Mouse (Mus musculus): ENCODE results near the gene Csad.

Gene Csad

DNA sequence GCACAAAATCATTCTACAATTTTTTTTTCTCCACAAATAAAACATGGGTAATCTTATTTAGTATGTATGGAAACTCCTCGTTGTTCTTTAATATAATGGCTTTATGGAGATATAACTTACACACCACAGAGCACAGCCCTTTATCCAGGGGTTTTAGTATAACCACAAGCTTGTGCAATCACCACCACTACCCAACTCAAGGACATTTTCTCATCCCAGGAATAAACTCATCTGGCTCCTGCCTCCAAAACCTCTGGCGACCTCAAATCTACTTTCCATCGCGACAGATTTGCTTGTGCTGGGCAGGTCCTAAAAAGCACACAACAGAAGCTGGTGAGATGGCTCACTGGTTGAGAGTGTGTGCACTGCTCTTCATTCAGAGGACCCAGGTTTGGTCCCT is 10.9 kb downstream of the Csad start:
- CTCF ChIA-PET = interaction anchor here in 2 of 4 experiments (0.5 to 1.3 kb wide), 6 partner anchors 9 to 93 kb away, joined by 3 to 12 read pairs (median 4); partner anchors contain the start of gene Zfp740 (in 1 of the 2)
- POLR2A ChIA-PET = interaction anchor here in 3 of 4 experiments (0.7 to 9.8 kb wide), 9 partner anchors 8 to 284 kb away, joined by 3 to 87 read pairs (median 3); partner anchors contain the start of genes Csad (in 2 of the 3), Zfp740 (in 2 of the 3) and Soat2 (in 1 of the 3)

DNA sequence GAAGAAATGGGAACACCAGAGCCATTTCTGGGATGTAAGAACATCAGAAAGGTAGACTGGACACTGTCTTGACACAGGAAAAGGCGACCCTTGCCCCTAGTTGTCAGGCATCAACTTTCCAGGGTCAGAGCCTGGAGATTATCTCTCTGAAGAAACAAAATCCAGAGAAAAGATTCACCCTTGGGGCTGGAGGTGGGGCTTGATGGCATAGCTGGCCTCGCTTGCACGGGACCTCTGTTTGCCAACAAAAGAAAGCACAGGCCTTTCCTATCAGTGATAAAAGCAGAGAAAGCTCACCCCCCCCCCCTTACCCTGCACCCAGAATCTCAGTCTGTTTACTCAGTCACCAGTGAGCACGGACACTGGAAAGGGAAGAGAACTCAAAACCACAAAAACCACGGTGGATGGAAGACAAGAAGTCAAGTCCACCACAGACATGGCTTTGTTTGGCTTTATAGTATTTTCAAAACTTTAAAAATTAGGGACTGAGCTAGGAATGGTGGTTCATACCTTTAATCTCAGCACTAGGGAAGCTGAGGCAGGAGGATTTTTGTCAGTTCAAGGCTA is 11.6 kb downstream of the Csad start:
- ChIA-PET POLR2A (interaction anchor here (0.6 to 9.8 kb wide), 13 partner anchors 9 to 66 kb away, joined by 3 to 87 read pairs (median 3); partner anchors contain the start of genes Csad (in 2 of the 4), Zfp740 (in 2 of the 4), Soat2 (in 1 of the 4) and Spryd3 (in 1 of the 4)), CTCF (interaction anchor here in 1 of 4 experiments (1.1 to 1.3 kb wide), 2 partner anchors 10 to 14 kb away, joined by 3 to 4 read pairs; partner anchors contain the start of gene Zfp740)

DNA sequence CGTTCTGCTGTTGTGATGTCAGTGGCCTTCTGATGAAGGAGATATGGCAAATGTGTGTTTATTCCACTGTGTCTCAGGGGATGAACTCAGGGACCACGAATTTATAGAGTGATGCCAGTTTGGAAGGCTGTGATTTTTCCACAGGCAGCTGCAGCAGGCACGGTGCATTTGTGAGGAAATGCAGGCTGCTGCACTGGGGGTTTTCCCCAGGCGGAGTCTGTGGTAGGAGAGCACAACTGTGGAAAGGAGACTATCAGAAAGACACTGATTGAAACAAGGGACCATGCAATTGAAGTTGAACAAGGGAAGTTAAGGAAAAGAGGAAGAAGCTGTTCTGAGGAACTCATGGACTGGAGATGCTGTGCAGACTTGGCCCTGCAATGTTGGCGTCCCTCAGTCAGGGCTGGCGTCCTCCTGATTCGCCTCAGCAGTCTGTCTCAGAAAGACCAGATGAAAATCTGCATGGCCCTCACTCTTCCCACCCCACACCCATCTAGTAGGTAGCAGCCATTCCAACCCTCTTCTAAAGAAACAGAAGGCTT is 12.2 kb downstream of the Csad start:
- CTCF ChIA-PET = interaction anchor here in 2 of 4 experiments (1.0 to 1.4 kb wide), 2 partner anchors 13 to 32 kb away, joined by 4 to 5 read pairs; no protein-coding TSS in a partner anchor
- POLR2A ChIA-PET = interaction anchor here (0.6 to 9.8 kb wide), 12 partner anchors 9 to 64 kb away, joined by 3 to 87 read pairs (median 4); partner anchors contain the start of genes Csad (in 2 of the 4), Zfp740 (in 2 of the 4) and Spryd3 (in 1 of the 4)

DNA sequence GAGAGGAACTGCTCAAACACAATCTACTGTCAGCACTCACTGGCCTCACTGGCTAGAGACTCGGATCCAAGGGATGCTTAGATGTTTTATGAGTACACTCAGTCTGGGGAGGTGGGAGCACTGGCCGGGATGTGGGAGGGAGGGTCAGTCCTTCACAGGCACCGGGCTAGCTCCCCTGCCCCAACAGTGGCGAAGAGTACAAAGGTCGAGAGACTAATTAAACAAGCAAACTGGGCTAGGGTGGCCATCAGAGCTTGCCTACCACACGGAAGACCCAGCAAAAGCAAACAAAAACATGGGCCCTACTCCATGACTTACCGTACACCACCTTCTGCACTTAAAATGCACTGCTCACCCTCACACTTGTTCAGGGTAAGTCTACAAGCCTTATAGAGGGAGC is 12.8 kb downstream of the Csad start:
- CTCF ChIA-PET = interaction anchor here in 3 of 4 experiments (1.0 to 1.6 kb wide), 4 partner anchors 13 to 91 kb away, joined by 3 to 5 read pairs (median 4); partner anchors contain the start of gene Tns2 (in 1 of the 3)
- POLR2A ChIA-PET = interaction anchor here (0.6 to 9.8 kb wide), 14 partner anchors 9 to 62 kb away, joined by 3 to 87 read pairs (median 4); partner anchors contain the start of genes Csad (in 2 of the 4), Zfp740 (in 2 of the 4) and Spryd3 (in 1 of the 4)

DNA sequence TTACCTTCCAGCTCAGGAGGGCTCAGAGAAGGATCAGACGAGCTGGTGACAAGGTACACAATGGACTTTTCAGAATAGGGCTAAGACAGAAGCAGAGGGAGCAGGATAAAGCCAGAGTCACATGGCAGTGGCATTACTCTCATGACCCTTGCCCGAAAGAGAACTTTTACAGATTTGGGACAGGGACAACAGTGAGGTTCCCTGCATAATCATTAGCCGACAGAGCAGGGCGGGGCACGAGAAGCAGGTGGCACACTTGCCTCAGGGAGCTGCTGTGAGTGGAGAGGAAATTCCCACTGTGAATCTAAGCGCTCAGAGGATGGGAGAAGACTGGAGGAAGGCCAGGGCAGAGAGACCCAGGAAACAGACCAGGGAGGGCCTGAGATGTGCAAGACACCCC is 15.6 kb downstream of the Csad start:
- POLR2A ChIA-PET = interaction anchor here in 3 of 4 experiments (0.5 to 9.8 kb wide), 21 partner anchors 9 to 329 kb away, joined by 3 to 87 read pairs (median 3); partner anchors contain the start of genes Csad (in 2 of the 3), Zfp740 (in 2 of the 3), Spryd3 (in 1 of the 3) and Tarbp2 (in 1 of the 3)
- CTCF ChIA-PET = interaction anchor here in 3 of 4 experiments (0.6 to 2.6 kb wide), 13 partner anchors 10 to 1380 kb away, joined by 3 to 12 read pairs (median 4); no protein-coding TSS in a partner anchor

DNA sequence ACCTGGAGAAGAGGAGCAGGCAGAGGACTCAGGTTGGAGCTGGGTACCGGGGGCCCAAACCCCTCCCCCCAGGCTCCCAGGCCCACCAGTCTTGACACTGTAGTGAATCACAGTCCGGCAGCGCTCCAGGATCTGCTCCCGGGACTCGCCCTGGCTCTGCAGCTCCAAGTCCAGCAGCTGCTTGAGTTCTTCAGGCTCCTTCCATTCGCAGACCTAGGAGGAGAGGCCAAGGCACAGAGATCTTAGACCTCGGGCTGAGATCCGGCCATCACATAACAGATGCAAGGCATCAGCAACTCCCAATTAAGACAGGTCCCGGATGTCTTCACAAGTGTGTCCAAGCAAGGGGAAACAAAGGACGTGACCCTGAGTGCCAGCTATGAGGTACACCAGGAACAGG is 16.4 kb downstream of the Csad start:
- ChIA-PET POLR2A (interaction anchor here in 3 of 4 experiments (0.6 to 9.8 kb wide), 13 partner anchors 9 to 1227 kb away, joined by 3 to 87 read pairs (median 4); partner anchors contain the start of genes Csad (in 2 of the 3), Zfp740 (in 2 of the 3) and Tarbp2 (in 1 of the 3)), CTCF (interaction anchor here in 2 of 4 experiments (0.9 to 2.6 kb wide), 5 partner anchors 9 to 80 kb away, joined by 3 to 12 read pairs (median 4); no protein-coding TSS in a partner anchor)

DNA sequence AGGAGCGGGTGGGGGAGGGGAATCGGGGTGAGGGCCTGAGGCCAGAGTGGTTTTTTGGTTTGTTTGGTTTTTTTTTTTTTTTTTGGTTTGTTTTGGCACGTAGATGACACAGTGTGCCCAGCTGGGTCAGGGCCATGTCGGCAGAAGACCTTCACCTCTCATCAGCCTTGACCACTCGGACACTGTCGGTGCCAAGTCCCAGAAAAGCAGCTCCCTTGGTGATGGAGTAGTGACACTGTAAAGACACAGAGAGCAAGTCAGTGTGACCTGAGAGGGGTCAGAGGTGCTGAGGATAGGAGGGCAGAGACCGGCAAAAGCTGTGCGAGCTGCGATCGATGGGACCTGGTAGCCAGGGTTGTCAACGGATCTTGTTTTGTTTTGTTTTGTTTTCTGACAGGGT is 18.3 kb downstream of the Csad start:
- ChIA-PET POLR2A (interaction anchor here in 3 of 4 experiments (0.6 to 9.8 kb wide), 9 partner anchors 9 to 484 kb away, joined by 3 to 87 read pairs (median 7); partner anchors contain the start of genes Csad (in 2 of the 3), Zfp740 (in 2 of the 3), Itgb7 (in 1 of the 3) and Spryd3 (in 1 of the 3)), CTCF (interaction anchor here in 3 of 4 experiments (0.6 to 1.8 kb wide), 3 partner anchors 8 to 37 kb away, joined by 3 to 26 read pairs (median 4); no protein-coding TSS in a partner anchor)

DNA sequence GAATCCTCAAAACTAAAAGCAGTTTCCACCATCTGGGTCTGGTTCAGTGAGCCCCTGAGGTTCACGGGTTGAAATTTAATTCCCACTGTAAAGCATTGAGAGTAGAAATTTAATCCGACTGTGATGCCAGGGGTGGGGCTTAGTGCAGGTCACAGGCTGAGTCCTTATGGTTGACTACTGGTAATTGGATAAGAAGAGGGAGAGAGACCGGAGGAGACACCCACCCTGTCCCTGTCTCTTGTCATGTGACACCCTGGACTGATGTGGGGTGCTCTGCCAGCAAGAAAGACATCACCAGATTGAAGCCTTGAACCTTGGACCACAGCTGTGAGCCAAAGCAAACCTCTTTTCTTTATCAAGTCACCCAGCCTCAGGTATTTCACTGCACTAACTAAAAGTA is 21.4 kb downstream of the Csad start:
- ChIA-PET CTCF (interaction anchor here in 1 of 4 experiments (0.7 kb wide), 1 partner anchor 937 kb away, joined by 3 read pairs; no protein-coding TSS in a partner anchor), POLR2A (interaction anchor here in 1 of 4 experiments (0.8 kb wide), 1 partner anchor 26 kb away, joined by 3 read pairs; no protein-coding TSS in a partner anchor)

DNA sequence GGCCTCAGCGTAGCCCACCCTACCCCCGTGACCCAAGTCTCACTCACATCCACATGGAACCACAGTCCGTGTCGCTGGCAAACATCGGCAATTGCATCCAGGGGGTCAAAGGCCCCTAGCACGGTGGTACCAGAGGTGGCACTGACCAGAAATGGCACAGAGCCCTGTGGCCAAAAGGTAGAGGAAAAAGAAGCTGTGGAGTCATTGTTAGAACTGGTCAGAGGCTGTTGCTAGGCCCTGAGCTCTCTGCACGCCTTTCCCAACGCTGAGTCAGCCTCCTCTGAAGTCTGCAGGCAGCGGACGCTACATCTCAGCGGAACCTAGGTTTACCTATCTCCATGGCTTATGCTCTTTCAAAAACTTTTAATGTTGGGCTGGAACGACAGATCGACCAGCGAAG is 24.6 kb downstream of the Csad start:
- CTCF ChIA-PET = interaction anchor here (0.6 to 6.8 kb wide), 23 partner anchors 8 to 982 kb away, joined by 3 to 109 read pairs (median 4); partner anchors contain the start of genes Csad (in 2 of the 4), Pfdn5 (in 1 of the 4) and Zfp740 (in 1 of the 4)
- POLR2A ChIA-PET = interaction anchor here (0.6 to 5.3 kb wide), 61 partner anchors 8 to 1395 kb away, joined by 3 to 47 read pairs (median 5); partner anchors contain the start of genes Soat2 (in 3 of the 4), Zfp740 (in 3 of the 4), Csad (in 2 of the 4) and Mfsd5 (in 1 of the 4)

DNA sequence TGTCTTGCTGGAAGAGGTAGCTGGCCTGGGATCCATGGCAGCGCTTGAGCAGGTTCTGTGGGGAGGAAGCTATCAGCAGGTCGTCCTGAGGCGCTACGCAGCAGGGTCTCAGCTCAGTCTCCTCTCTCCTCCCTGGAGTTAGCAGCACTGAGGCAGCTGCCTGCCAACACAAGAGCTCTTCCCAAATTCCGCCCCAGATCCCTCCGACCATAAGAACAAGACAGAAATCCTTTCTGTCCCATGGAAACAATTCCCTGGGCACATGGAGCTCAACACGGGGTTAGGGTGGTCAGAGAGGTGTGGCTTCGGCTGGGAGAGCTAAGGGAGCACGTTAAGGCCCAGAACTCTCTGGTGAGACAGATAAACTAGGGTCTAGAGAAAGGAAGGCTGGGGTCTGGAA is 25.4 kb downstream of the Csad start:
- POLR2A ChIA-PET = interaction anchor here (0.6 to 5.3 kb wide), 65 partner anchors 9 to 930 kb away, joined by 3 to 47 read pairs (median 4); partner anchors contain the start of genes Zfp740 (in 3 of the 4), Csad (in 2 of the 4), Soat2 (in 2 of the 4) and Spryd3 (in 2 of the 4)
- CTCF ChIA-PET = interaction anchor here (0.6 to 6.8 kb wide), 42 partner anchors 9 to 821 kb away, joined by 3 to 109 read pairs (median 4); partner anchors contain the start of genes Csad (in 2 of the 4), Tns2 (in 2 of the 4), Zfp740 (in 2 of the 4) and Pfdn5 (in 1 of the 4)

DNA sequence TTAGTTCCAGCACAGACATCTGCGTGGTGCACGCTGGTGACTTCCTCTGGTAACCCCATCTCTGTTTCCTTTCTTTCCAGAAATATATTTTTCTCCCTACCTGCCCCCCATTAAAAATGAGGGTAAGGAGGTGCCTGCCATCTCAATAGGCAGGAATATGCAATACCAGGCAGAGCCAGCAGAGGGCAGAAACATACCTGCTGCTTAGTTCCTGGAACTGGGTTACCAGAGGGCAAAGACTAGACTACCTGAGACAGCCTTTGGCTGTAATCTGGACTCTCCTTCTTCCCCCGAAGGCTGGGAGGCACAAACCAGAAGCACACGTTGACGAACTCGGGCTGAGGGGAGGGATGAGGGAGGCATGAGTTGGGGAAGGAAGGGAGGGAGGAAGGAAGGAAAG is 26.2 kb downstream of the Csad start:
- ChIA-PET CTCF (interaction anchor here (0.5 to 6.8 kb wide), 31 partner anchors 8 to 144 kb away, joined by 3 to 109 read pairs (median 5); partner anchors contain the start of genes Zfp740 (in 2 of the 4), Csad (in 1 of the 4) and Tns2 (in 1 of the 4)), POLR2A (interaction anchor here (0.6 to 5.3 kb wide), 45 partner anchors 8 to 929 kb away, joined by 3 to 47 read pairs (median 6); partner anchors contain the start of genes Zfp740 (in 3 of the 4), Csad (in 2 of the 4), Soat2 (in 2 of the 4) and Spryd3 (in 2 of the 4))

DNA sequence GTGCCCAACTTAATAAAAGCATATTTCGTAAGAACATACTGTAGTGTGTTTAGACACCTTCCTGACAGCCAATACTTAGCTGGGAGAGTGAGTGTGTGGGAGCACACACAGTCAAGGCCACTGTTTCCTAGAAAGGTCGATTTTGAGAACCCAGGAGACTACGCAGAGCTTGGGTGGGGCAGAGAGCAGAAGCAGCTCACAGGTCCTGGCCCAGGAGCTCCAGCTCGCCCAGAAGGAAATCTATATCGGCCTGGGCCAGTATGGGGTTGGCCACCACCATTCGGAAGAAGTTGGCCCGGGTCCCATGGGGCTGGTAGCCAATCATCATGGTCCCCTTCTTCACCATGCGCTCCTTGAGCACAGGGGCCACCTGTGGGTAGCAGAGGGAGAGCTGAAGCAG is 27.1 kb downstream of the Csad start:
- ChIA-PET POLR2A (interaction anchor here (1.0 to 5.3 kb wide), 29 partner anchors 9 to 70 kb away, joined by 3 to 47 read pairs (median 6); partner anchors contain the start of genes Csad (in 3 of the 4), Zfp740 (in 3 of the 4), Soat2 (in 2 of the 4) and Spryd3 (in 2 of the 4)), CTCF (interaction anchor here (0.5 to 6.8 kb wide), 22 partner anchors 10 to 145 kb away, joined by 3 to 109 read pairs (median 5); partner anchors contain the start of genes Zfp740 (in 2 of the 4) and Csad (in 1 of the 4))

DNA sequence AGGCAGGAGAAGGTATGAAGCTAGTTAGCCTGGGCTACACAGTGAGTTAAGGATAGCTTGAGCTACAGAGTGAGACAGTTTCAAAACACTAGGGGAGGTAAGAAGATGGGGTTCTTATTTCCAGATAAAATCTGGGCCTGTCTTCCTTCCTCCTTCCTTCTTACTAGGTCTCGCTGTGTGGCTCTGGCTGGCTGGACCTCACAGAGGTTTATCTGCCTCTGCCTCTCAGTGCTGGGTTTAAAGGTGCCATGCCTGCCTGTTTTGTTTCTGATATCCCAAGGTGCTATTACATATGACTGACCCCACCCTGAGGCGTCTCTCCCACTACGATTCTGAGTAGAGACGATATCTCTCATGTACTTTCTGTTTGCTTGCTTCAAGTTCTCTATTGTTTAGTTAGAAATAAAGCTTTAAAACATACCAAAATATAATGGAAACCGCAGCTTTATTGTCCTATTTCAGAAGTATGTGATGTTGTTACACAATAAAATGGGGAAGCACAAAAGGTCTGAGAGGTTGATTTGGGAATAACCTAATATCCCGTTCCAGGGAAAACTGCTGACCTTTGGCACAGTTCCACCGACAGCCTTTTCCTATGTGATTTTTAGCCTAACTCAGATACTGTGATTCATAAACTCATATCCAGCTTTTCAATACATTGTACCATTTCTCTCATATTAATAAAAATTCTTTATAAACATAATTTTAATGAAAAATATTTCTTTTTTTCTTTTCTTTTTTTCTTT is 27.8 kb downstream of the Csad start:
- ChIA-PET CTCF (interaction anchor here (0.5 to 6.8 kb wide), 11 partner anchors 9 to 790 kb away, joined by 3 to 109 read pairs (median 5); partner anchors contain the start of genes Zfp740 (in 2 of the 4), Csad (in 1 of the 4) and Hoxc10 (in 1 of the 4)), POLR2A (interaction anchor here (0.9 to 5.3 kb wide), 19 partner anchors 10 to 119 kb away, joined by 3 to 40 read pairs (median 6); partner anchors contain the start of genes Csad (in 2 of the 4), Zfp740 (in 2 of the 4), Espl1 (in 1 of the 4) and Soat2 (in 1 of the 4))

DNA sequence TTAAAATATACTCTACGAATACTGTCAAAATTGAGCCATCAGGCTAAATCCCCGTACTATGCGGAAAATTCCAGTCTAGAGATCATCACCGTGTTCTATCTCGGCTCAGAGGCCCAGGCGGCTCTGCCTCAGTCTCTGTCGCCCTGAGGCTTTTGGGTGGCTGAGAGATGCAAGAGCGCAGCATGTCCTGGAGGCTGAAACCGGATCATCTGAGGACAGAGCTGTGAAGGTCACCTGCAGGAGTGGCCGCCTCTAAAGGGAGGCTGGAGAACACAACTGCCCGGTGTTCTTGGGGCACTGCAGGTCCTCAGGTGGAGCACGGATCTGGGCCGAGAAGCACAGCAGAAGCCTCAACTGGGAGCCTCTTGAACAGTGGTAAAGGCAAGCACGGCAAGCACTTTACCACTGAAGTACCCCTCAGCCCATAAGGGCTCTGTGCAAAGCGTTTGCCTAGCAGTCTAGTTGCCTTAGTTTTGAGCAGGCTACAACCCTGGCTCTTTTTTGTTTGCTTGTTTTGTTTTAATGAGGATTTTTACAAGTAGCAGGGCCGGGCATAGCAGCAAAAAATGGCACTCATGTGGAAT is 28.7 kb downstream of the Csad start:
- ChIA-PET CTCF (interaction anchor here in 3 of 4 experiments (0.6 to 6.8 kb wide), 10 partner anchors 10 to 68 kb away, joined by 3 to 109 read pairs (median 4); partner anchors contain the start of gene Zfp740 (in 1 of the 3)), POLR2A (interaction anchor here in 3 of 4 experiments (0.5 to 5.1 kb wide), 11 partner anchors 9 to 120 kb away, joined by 3 to 32 read pairs (median 4); partner anchors contain the start of gene Espl1 (in 1 of the 3))

DNA sequence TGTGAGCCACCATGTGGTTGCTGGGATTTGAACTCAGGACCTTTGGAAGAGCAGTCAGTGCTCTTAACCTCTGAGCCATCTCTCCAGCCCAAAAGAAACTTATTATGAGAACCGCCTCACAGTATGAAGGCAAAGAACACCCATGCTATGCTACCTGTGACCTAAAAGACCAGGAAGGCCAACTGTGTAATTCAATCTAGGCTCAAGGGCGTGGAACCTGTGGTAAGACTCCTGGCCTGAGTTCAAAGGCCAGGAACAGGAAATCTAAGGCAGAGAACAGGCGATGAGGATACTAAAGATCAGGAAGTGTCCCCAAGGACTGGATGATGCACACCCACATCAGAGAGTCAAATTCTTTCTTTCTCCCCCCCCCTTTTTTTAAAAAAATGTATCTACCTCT is 30.9 kb downstream of the Csad start:
- CTCF ChIA-PET = no interaction called here
- POLR2A ChIA-PET = interaction anchor here in 1 of 4 experiments (0.7 kb wide), 1 partner anchor 73 kb away, joined by 3 read pairs; no protein-coding TSS in a partner anchor

DNA sequence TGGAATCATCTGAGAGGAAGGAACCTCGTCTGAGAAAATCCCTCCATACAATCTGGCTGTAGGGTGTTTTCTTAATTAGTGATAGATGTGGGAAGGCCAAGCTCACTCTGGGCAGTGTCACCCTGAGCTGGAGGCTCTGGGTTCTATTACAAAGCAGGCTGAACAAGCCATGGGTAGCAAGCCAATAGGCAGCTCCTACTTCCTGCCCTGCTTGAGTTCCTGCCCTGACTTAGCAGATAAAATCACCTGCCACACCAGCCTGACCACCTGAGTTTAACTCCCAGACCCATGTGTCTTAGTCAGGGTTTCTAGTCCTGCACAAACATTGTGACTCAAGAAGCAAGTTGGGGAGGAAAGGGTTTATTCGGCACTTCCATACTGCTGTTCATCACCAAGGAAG is 35.5 kb downstream of the Csad start:
- CTCF ChIA-PET = interaction anchor here in 1 of 4 experiments (0.6 kb wide), 1 partner anchor 8 kb away, joined by 4 read pairs; no protein-coding TSS in a partner anchor
- POLR2A ChIA-PET = interaction anchor here in 2 of 4 experiments (0.7 to 1.2 kb wide), 3 partner anchors 55 to 74 kb away, joined by 3 read pairs; no protein-coding TSS in a partner anchor

Measured in embryonic stem cell, embryonic (primary cell).